Mouse (Mus musculus) myocyte (in vitro differentiated cells): ENCODE measurements at regions not wholly inside any gene's neighbourhood (a gene's known extent, or its start where the extent isn't known, plus 50 kb on each side); places are given as distances from the start of the nearest gene placed in this dataset.

ENCODE experiments used
- H3K27me3 ChIP-seq: one replicate; pipeline ENCODE4 v1.6.1; 2011; ENCODE audit not compliant: control insufficient read depth, insufficient read depth, insufficient read length
- H3K36me3 ChIP-seq: one replicate; pipeline ENCODE4 v1.6.1; 2011; ENCODE audit not compliant: control insufficient read depth, insufficient read depth
- H3K4me2 ChIP-seq: one replicate; pipeline ENCODE4 v1.6.1; 2011; ENCODE audit warnings: low read depth, control low read depth
- H3K4me3 ChIP-seq: one replicate; pipeline ENCODE4 v1.5.1; 2011; ENCODE audit warnings: mild to moderate bottlenecking, control low read depth, moderate library complexity
- H3K79me2 ChIP-seq: one replicate; pipeline ENCODE4 v1.6.1; 2011; ENCODE audit not compliant: control insufficient read depth, insufficient read depth
- H3ac ChIP-seq: one replicate; pipeline ENCODE4 v1.6.1; 2011; ENCODE audit not compliant: control insufficient read depth, insufficient read length
- CEBPB ChIP-seq: IDR thresholded peaks from 2 replicates; pipeline ENCODE4 v1.6.1; 2011; ENCODE audit warnings: mild to moderate bottlenecking, moderate library complexity; ENCODE audit not compliant: poor library complexity, insufficient read depth, severe bottlenecking
- E2F4 ChIP-seq: IDR thresholded peaks from one replicate; pipeline ENCODE4 v1.6.1; 2011; ENCODE audit warnings: mild to moderate bottlenecking, control low read depth, moderate library complexity; ENCODE audit not compliant: insufficient read depth
- MAX ChIP-seq: IDR thresholded peaks from one replicate; pipeline ENCODE4 v1.6.1; 2011; ENCODE audit warnings: low read depth, mild to moderate bottlenecking, control low read depth
- MYOD1 ChIP-seq, 3 experiments: IDR thresholded peaks; one replicate each; pipeline ENCODE4 v1.6.1; 2011; ENCODE audit warnings: control low read depth in 2 of 3, low read depth in 2 of 3, mild to moderate bottlenecking in 2 of 3, moderate library complexity in 1 of 3; ENCODE audit not compliant: insufficient read length in 2 of 3, control insufficient read depth in 1 of 3
- MYOG ChIP-seq, 3 experiments: IDR thresholded peaks; one replicate each; pipeline ENCODE4 v1.6.1; 2011; ENCODE audit warnings: control low read depth in 2 of 3, low read depth in 2 of 3, mild to moderate bottlenecking in 2 of 3; ENCODE audit not compliant: insufficient read length in 2 of 3, control insufficient read depth in 1 of 3, insufficient read depth in 1 of 3
- POLR2A ChIP-seq: IDR thresholded peaks from one replicate; pipeline ENCODE4 v1.6.1; 2011; ENCODE audit warnings: low read depth, mild to moderate bottlenecking, control low read depth, moderate library complexity; ENCODE audit not compliant: insufficient read length
- POLR2AphosphoS2 ChIP-seq: IDR thresholded peaks from one replicate; pipeline ENCODE4 v1.6.1; 2011; ENCODE audit warnings: low read depth, control low read depth; ENCODE audit not compliant: insufficient read length
- REST ChIP-seq: IDR thresholded peaks from one replicate; pipeline ENCODE4 v1.6.1; 2011; ENCODE audit warnings: mild to moderate bottlenecking, control low read depth, moderate library complexity; ENCODE audit not compliant: insufficient read depth, insufficient read length
- SRF ChIP-seq: IDR thresholded peaks from one replicate; pipeline ENCODE4 v1.6.1; 2011; ENCODE audit warnings: low read depth; ENCODE audit not compliant: control insufficient read depth, insufficient read length
- TCF12 ChIP-seq: IDR thresholded peaks from one replicate; pipeline ENCODE4 v1.6.1; 2011; ENCODE audit warnings: mild to moderate bottlenecking, control low read depth; ENCODE audit not compliant: poor library complexity, insufficient read depth, severe bottlenecking
- TCF3 ChIP-seq: IDR thresholded peaks from one replicate; pipeline ENCODE4 v1.6.1; 2011; ENCODE audit warnings: low read depth, control low read depth; ENCODE audit not compliant: insufficient read length
- USF1 ChIP-seq: IDR thresholded peaks from one replicate; pipeline ENCODE4 v1.6.1; 2011; ENCODE audit warnings: low read depth, mild to moderate bottlenecking, control low read depth, moderate library complexity

DNA sequence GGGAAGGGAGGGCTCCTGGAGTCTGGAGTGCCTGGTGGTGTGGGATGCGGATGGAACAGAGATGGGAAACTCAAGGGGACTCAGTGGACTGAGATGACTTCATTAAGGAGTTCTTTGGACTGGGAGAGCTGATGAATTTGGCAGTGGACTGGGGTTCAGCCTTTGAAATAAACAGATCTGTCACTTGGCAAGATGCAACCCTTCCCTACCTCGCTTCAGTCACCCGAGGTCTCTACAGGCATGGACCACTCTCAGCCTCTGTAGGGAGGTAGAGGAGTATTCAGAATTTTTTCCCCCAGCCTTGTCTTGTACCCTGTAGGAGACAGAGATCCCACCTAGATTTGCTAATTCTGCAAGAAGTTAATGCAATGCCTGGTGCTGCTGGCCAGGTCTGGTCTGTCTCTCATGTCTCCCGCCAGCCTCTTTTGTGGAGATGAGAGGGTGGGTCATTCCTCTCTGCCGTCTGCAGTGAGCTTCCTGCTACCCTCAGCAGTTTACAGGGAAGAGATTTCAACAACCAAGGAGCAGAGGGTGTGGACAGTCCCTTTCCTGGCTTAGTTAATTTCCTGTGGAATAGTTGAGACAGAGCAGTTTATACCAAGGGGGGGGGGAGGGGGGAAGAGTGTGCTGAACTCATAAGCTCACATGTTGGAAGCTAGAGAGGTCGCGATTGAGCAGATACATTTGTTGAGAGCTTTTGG, 261.0 kb downstream of the Rps24 start:
- H3K79me2 ChIP-seq, result no peaks in the 10 kb centered on the region
- no peak for TF ChIP-seq MYOD1 (IDR thresholded peaks at IDR 0.05; ENCODE audit: control insufficient read depth in 1 of 3, insufficient read length in 2 of 3, low read depth in 2 of 3)
- TF ChIP-seq REST, result no peak
- no peak for TF ChIP-seq TCF12
- TF ChIP-seq CEBPB, result no peak
- no peak for TF ChIP-seq USF1
- no peak for TF ChIP-seq POLR2A
- TF ChIP-seq E2F4, result no peak
- no peak for TF ChIP-seq MAX
- no peak for TF ChIP-seq POLR2AphosphoS2
- no peak for TF ChIP-seq TCF3
- TF ChIP-seq SRF, result no peak
- no peak for TF ChIP-seq MYOG (IDR thresholded peaks at IDR 0.05; ENCODE audit: control insufficient read depth in 1 of 3, insufficient read depth in 1 of 3, insufficient read length in 2 of 3, low read depth in 2 of 3)
- peaks cover 23% of the 10 kb centered on the region for H3K27me3 ChIP-seq
- H3K4me3 ChIP-seq, result no peak overlapping the region
- no peak overlapping the region for H3K4me2 ChIP-seq
- H3ac ChIP-seq, result no peak overlapping the region
- no peaks in the 10 kb centered on the region for H3K36me3 ChIP-seq

DNA sequence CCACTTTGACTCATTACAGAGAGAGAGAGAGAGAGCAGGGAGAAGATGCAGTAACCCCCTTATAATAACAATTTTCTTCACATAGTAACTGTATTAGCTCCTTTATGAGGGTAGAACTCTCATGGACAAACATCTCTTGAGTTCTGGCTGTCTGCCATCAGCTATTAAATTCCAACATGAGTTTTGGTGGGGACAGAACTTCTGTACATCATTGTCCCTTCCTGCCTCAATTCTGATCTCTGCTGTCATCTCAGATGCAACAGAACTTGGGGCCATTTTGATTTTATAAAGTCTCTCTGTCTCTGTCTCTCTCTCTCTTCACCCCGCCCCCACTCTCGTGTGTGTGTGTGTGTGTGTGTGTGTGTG, 261.6 kb downstream of the Rps24 start:
- H3K4me3 ChIP-seq, result no peak overlapping the region

DNA sequence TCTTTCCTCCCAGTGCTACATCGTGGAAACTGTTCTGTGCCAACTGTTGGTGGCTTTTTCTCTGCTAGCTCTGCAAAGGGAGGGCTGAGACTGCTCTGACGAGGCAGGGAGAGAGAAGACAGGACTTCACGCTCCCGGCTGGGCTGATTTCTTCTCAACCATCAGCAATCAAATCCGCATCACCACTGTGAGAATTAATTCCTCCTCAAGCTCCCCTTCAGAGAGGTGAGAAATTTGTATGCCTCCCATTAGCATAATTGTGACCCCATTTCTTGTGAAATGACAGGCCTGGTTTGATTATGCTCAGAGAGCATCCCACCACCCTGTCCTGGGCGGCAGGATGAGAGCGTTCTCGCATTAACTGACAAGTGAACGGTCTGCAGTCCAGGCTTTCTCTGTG, 262.4 kb downstream of the Rps24 start:
- peaks cover 24% of the 10 kb centered on the region for H3K27me3 ChIP-seq
- H3K4me3 ChIP-seq, result no peak overlapping the region
- no peaks in the 10 kb centered on the region for H3K36me3 ChIP-seq
- H3K4me2 ChIP-seq, result no peak overlapping the region
- no peaks in the 10 kb centered on the region for H3K79me2 ChIP-seq
- no peak overlapping the region for H3ac ChIP-seq
- TF ChIP-seq MAX, result no peak
- no peak for TF ChIP-seq SRF
- no peak for TF ChIP-seq POLR2AphosphoS2
- no peak for TF ChIP-seq MYOD1 (IDR thresholded peaks at IDR 0.05; ENCODE audit: control insufficient read depth in 1 of 3, insufficient read length in 2 of 3, low read depth in 2 of 3)
- TF ChIP-seq TCF3, result no peak
- TF ChIP-seq POLR2A, result no peak
- TF ChIP-seq USF1, result no peak
- no peak for TF ChIP-seq REST
- no peak for TF ChIP-seq E2F4

More for the DNA sequence above, 261.6 kb downstream of the Rps24 start:
- no peaks in the 10 kb centered on the region for H3K36me3 ChIP-seq
- H3K4me2 ChIP-seq, result no peak overlapping the region
- peaks cover 23% of the 10 kb centered on the region for H3K27me3 ChIP-seq
- no peak overlapping the region for H3ac ChIP-seq
- TF ChIP-seq TCF3, result no peak
- no peak for TF ChIP-seq REST
- no peak for TF ChIP-seq MYOD1 (IDR thresholded peaks at IDR 0.05; ENCODE audit: control insufficient read depth in 1 of 3, insufficient read length in 2 of 3, low read depth in 2 of 3)
- no peak for TF ChIP-seq MAX
- TF ChIP-seq USF1, result no peak
- no peak for TF ChIP-seq TCF12
- TF ChIP-seq POLR2AphosphoS2, result no peak
- TF ChIP-seq MYOG (IDR thresholded peaks at IDR 0.05; ENCODE audit: control insufficient read depth in 1 of 3, insufficient read depth in 1 of 3, insufficient read length in 2 of 3, low read depth in 2 of 3), result no peak
- no peak for TF ChIP-seq POLR2A
- no peak for TF ChIP-seq CEBPB
- H3K79me2 ChIP-seq, result no peaks in the 10 kb centered on the region

DNA sequence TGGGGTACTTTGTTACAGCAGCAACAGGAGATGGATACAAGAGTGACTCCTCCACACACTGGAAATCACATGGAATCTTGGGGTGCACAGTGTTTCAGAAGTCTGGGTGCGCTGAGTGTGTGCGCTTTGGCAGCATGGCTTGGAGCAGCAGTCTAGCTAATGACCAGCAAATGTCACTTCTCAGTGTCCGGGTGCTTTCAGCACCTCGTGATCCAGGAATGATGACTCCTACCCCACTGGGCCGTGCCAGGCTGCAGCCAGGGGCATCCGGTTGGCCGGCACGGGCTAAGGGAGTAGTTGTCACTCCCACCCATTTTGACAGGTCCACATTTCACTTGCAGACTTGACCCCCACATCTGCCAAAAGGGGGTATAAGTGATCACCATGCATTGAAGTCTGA, 264.3 kb downstream of the Rps24 start:
- Histone ChIP-seq H3ac (no peak overlapping the region), H3K27me3 (peaks cover 19% of the 10 kb centered on the region), H3K79me2 (no peaks in the 10 kb centered on the region), H3K36me3 (no peaks in the 10 kb centered on the region), H3K4me2 (no peak overlapping the region), H3K4me3 (no peak overlapping the region)
- TF ChIP-seq USF1 (no peak), TCF12 (no peak), E2F4 (no peak), TCF3 (no peak), REST (no peak), SRF (no peak), MAX (no peak), POLR2A (no peak), CEBPB (no peak), POLR2AphosphoS2 (no peak), MYOD1 (IDR thresholded peaks at IDR 0.05; ENCODE audit: control insufficient read depth in 1 of 3, insufficient read length in 2 of 3, low read depth in 2 of 3) (no peak), MYOG (IDR thresholded peaks at IDR 0.05; ENCODE audit: control insufficient read depth in 1 of 3, insufficient read depth in 1 of 3, insufficient read length in 2 of 3, low read depth in 2 of 3) (no peak)
